Mouse (Mus musculus) layer of hippocampus, postnatal 36 days (tissue): ENCODE results near the gene Hs3st5. TPM values are rescaled to one million over a fixed set of nuclear protein-coding genes. Genes with fewer than 3 reads are reported as not detected.
"Not testable (repeated sequence)": the region's sequence is repeated elsewhere in the genome, so short reads cannot be mapped to it uniquely, and the experiment has no call there.

Experiments
- DNase-seq, 2 experiments: peaks; one replicate each; pipeline ENCODE4 v3.0.0; 2022
- total RNA-seq, 2 experiments: library from RNA; stranded (reverse); gene quantifications; 2 replicates each; pipeline ENCODE4 v1.2.3; 2021

The Hs3st5 gene
- 1 to 10 TPM; 1.5 to 2.0 TPM for total RNA-seq

GRCm38 (mm10) chr10:36506727-36507555 is at the start of gene Hs3st5:
Gene Hs3st5, plus strand, starts transcription at chr10:36506814.
- peak; percentile 40 to 51 for DNase-seq

GRCm38 (mm10) chr10:36468664-36469063 is 38.0 kb upstream of the Hs3st5 start:
- DNase-seq = no peak

GRCm38 (mm10) chr10:36471135-36471534 is 35.5 kb upstream of the Hs3st5 start:
- no peak for DNase-seq

- DNase-seq = no peak
Measured at GRCm38 (mm10) chr10:36474834-36475233, 31.8 kb upstream of the Hs3st5 start.

- no peak for DNase-seq
Measured at GRCm38 (mm10) chr10:36477543-36477942, 29.1 kb upstream of the Hs3st5 start.

GRCm38 (mm10) chr10:36483362-36483761 is 23.3 kb upstream of the Hs3st5 start:
- DNase-seq = no peak

- no peak for DNase-seq
Measured at GRCm38 (mm10) chr10:36484011-36484410, 22.6 kb upstream of the Hs3st5 start.

GRCm38 (mm10) chr10:36484728-36485300 is 21.8 kb upstream of the Hs3st5 start:
- DNase-seq = no peak

- no peak for DNase-seq
Measured at GRCm38 (mm10) chr10:36493566-36493965, 13.0 kb upstream of the Hs3st5 start.

- no peak for DNase-seq
Measured at GRCm38 (mm10) chr10:36499713-36500112, 6.9 kb upstream of the Hs3st5 start.

- peak in 1 of 2 experiments; percentile 1 for DNase-seq
Measured at GRCm38 (mm10) chr10:36506033-36506726, 434 bp upstream of the Hs3st5 start.

GRCm38 (mm10) chr10:36507556-36507870 is 899 bp downstream of the Hs3st5 start:
- DNase-seq = no peak

- no peak for DNase-seq
Measured at GRCm38 (mm10) chr10:36507991-36508546, 1.5 kb downstream of the Hs3st5 start.

- DNase-seq = no peak
Measured at GRCm38 (mm10) chr10:36509477-36509876, 2.9 kb downstream of the Hs3st5 start.

GRCm38 (mm10) chr10:36523881-36524280 is 17.3 kb downstream of the Hs3st5 start:
- DNase-seq = no peak

GRCm38 (mm10) chr10:36533633-36534335 is 27.2 kb downstream of the Hs3st5 start:
- no peak for DNase-seq

GRCm38 (mm10) chr10:36546622-36547021 is 40.0 kb downstream of the Hs3st5 start:
- no peak for DNase-seq

GRCm38 (mm10) chr10:36547713-36548112 is 41.1 kb downstream of the Hs3st5 start:
- DNase-seq = not testable (repeated sequence)

- DNase-seq = no peak
Measured at GRCm38 (mm10) chr10:36554057-36554456, 47.4 kb downstream of the Hs3st5 start.

GRCm38 (mm10) chr10:36554941-36555888 is 48.6 kb downstream of the Hs3st5 start:
- DNase-seq = no peak

- DNase-seq = no peak
Measured at GRCm38 (mm10) chr10:36556128-36556527, 49.5 kb downstream of the Hs3st5 start.
